Mouse (Mus musculus): ENCODE measurements around the gene Slc5a1. TPM values are rescaled to one million over a fixed set of nuclear protein-coding genes. Genes with fewer than 3 reads are reported as not detected.

The Slc5a1 gene
- total RNA-seq, 2 experiments from 2014 or later, result 0.31 to 0.54 TPM

- DNase-seq, result no peak
- intact Hi-C loops (cut with DNase I), result loop anchor here (10.0 kb wide), 1 partner anchor 232 kb away; no protein-coding TSS in a partner anchor
Observed at GRCm38 (mm10) chr5:33146837-33147236, 42.8 kb downstream of the Slc5a1 start.

DNA sequence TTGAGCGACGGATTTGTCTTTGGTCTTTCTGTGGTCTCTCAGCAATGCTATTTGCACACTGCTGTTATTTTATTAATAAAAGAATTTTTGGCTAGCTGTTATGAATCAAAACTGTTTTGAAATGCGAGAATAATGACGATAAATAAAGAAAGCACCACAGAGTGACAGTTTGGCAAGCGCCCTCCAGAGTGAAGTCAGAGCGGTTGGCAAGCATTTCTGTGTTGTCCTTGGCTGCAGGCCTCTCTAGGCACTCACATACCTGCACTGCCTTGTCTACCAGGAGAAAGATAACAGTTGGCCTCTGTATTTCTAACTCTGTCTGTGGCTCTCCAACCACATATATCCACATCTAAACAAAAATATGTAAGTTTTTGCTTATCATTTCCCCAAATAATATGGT is 43.7 kb downstream of the Slc5a1 start:
- intact Hi-C loops (cut with DNase I), result loop anchor here (10.0 kb wide), 1 partner anchor 233 kb away; no protein-coding TSS in a partner anchor
- peak; percentile 25 to 35 for DNase-seq

GRCm38 (mm10) chr5:33193567-33193966 is 89.5 kb downstream of the Slc5a1 start:
- no peak for DNase-seq
- intact Hi-C loops (cut with DNase I), result no loop called here

GRCm38 (mm10) chr5:33195246-33195852 is 91.3 kb downstream of the Slc5a1 start:
- no peak for DNase-seq
- intact Hi-C loops (cut with DNase I), result no loop called here

- intact Hi-C loops (cut with DNase I), result no loop called here
- no peak for DNase-seq
Observed at GRCm38 (mm10) chr5:33200071-33200470, 96.1 kb downstream of the Slc5a1 start.

DNA sequence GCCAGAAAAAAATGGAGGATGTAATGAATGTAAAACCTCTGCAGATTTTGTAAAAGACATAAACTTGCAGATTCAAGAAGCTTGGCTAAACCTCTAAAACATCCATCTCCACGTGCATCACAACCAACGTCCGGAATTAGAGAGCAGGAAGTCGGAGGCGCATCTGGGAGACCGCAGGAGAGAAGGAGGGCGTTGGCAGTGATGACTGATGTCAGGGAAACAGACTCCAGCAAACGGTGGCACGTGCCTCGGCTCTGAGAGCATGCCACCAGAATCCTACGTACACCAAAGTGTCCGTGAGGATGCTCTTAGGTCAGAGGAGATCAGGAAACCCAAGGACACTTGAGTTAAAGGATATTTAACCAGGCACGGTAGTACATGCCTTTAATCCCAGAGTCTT is 97.7 kb downstream of the Slc5a1 start:
- no peak for DNase-seq
- intact Hi-C loops (cut with DNase I), result loop anchor here (2.0 kb wide), 3 partner anchors 69 to 241 kb away; no protein-coding TSS in a partner anchor

- intact Hi-C loops (cut with DNase I), result loop anchor here (1.0 to 2.0 kb wide), 4 partner anchors 44 to 240 kb away; no protein-coding TSS in a partner anchor
- DNase-seq, result no peak
Observed at GRCm38 (mm10) chr5:33202516-33203170, 98.6 kb downstream of the Slc5a1 start.

- intact Hi-C loops (cut with DNase I), result loop anchor here (1.0 to 2.0 kb wide), 4 partner anchors 43 to 240 kb away; no protein-coding TSS in a partner anchor
- DNase-seq, result no peak
Observed at GRCm38 (mm10) chr5:33203171-33203565, 99.1 kb downstream of the Slc5a1 start.

GRCm38 (mm10) chr5:33203691-33204242 is 99.7 kb downstream of the Slc5a1 start:
- intact Hi-C loops (cut with DNase I), result loop anchor here (1.0 to 2.0 kb wide), 5 partner anchors 43 to 239 kb away; no protein-coding TSS in a partner anchor
- peak; percentile 82 to 85 for DNase-seq

GRCm38 (mm10) chr5:33204284-33204683 is 100.3 kb downstream of the Slc5a1 start:
- intact Hi-C loops (cut with DNase I), result loop anchor here (2.0 kb wide), 1 partner anchor 93 kb away; no protein-coding TSS in a partner anchor
- DNase-seq, result no peak

DNA sequence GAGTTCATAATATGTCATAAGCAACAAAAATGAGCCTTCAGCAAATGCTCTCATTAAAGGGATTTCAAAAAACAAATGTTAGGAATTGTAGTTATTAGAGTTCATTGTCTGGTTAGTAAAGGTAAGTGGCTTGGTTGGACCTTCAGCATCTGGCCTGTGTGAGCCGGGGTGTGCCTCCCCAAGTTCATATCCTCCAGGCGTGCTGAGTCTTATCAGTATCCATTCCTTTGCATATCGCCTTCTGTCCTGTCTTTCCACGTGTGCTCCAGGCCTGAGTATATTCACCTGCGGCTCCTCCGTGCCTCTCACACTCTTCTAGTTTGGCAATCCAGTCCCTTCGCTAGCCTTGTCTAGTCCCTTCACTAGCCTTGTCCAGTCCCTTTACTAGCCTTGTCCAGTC is 102.3 kb downstream of the Slc5a1 start:
- intact Hi-C loops (cut with DNase I), result no loop called here

DNA sequence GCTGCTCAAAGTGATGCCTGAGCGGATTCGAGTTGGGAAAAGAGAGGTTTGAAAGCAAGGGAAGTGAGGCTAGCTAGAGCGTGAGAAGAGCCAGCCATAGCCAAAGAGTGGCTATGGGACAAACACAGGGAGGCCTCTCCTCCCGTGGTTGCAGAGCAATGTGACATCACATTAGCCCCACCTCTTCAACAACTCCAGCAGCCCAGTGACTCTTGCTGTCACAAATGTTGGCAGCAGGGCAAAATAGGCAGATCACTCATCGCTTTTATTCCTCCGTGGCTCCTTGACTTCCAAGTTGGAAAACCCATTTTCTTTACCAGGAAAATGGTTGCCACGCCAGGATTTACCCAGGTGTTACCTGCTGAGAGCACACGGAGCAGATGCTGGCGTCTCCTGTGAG is 103.1 kb downstream of the Slc5a1 start:
- no peak for DNase-seq
- intact Hi-C loops (cut with DNase I), result no loop called here

More for the DNA sequence above, 102.3 kb downstream of the Slc5a1 start:
- DNase-seq, result no peak

GRCm38 (mm10) chr5:33208533-33209245 is 104.7 kb downstream of the Slc5a1 start:
- DNase-seq, result no peak
- intact Hi-C loops (cut with DNase I), result no loop called here

- intact Hi-C loops (cut with DNase I), result no loop called here
- no peak for DNase-seq
Observed at GRCm38 (mm10) chr5:33210515-33210914, 106.5 kb downstream of the Slc5a1 start.

GRCm38 (mm10) chr5:33211254-33211653 is 107.2 kb downstream of the Slc5a1 start:
- no peak for DNase-seq

More at GRCm38 (mm10) chr5:33211254-33211653, 107.2 kb downstream of the Slc5a1 start:
- intact Hi-C loops (cut with DNase I), result no loop called here

Other genes starting within 250 kb of the Slc5a1 start
- 1 to 10 TPM; 6.1 to 6.4 TPM for gene Prr14l, start 250.0 kb upstream of the Slc5a1 start, total RNA-seq (2021)
- gene Depdc5, start 240.5 kb upstream of the Slc5a1 start, total RNA-seq (2021), result 10 to 100 TPM; 24.6 to 25.1 TPM
- 10 to 100 TPM; 83.7 to 93.5 TPM for gene Ywhah, start 85.4 kb upstream of the Slc5a1 start, total RNA-seq (2021)
- gene Spon2, start 114.2 kb downstream of the Slc5a1 start, total RNA-seq (2021), result 1 to 10 TPM; 2.1 to 2.6 TPM
- gene Ctbp1, start 170.8 kb downstream of the Slc5a1 start, total RNA-seq (2021), result 100 to 1,000 TPM; 213 to 214 TPM
- gene Maea, start 231.3 kb downstream of the Slc5a1 start, total RNA-seq (2021), result 10 to 100 TPM; 81.0 to 86.1 TPM